Mouse (Mus musculus): ENCODE measurements around the gene Gm10696. TPM values are rescaled to one million over a fixed set of nuclear protein-coding genes. Genes with fewer than 3 reads are reported as not detected.
"Not testable (repeated sequence)": the region's sequence is repeated elsewhere in the genome, so short reads cannot be mapped to it uniquely, and the experiment has no call there.

Gene Gm10696
- not detected for polyA plus RNA-seq (2017; shearing (Covaris generic))

- ATAC-seq, result not testable (repeated sequence)
Measured at GRCm38 (mm10) chr3:94178093-94178492, at the start of gene Gm10696. Gene Gm10696 (minus strand): TSS chr3:94178193.

- not testable (repeated sequence) for ATAC-seq
Measured at GRCm38 (mm10) chr3:94196414-94196813, 18.4 kb upstream of the Gm10696 start, which contains the start of gene Gm5286. Gene Gm5286 (plus strand): TSS chr3:94196714.

GRCm38 (mm10) chr3:94167351-94167750, 10.6 kb downstream of the Gm10696 start:
- ATAC-seq, result not testable (repeated sequence)

Other genes starting within 250 kb of the Gm10696 start
- not detected for gene Gm9117, start 234.7 kb downstream of the Gm10696 start, polyA plus RNA-seq (2017; shearing (Covaris generic))
- gene Tdpoz5, start 216.9 kb downstream of the Gm10696 start, polyA plus RNA-seq (2017; shearing (Covaris generic)), result not detected
- gene Gm9125, start 123.3 kb downstream of the Gm10696 start, polyA plus RNA-seq (2017; shearing (Covaris generic)), result not detected
- not detected for gene Gm10697, start 105.5 kb downstream of the Gm10696 start, polyA plus RNA-seq (2017; shearing (Covaris generic))
- not detected for gene Gm5286, start 18.5 kb upstream of the Gm10696 start, polyA plus RNA-seq (2017; shearing (Covaris generic))
- gene Gm4778, start 85.8 kb upstream of the Gm10696 start, polyA plus RNA-seq (2017; shearing (Covaris generic)), result not detected
- gene Them4, start 131.9 kb upstream of the Gm10696 start, polyA plus RNA-seq (2017; shearing (Covaris generic)), result 10 to 100 TPM in 1 of 2 experiments, 1 to 10 TPM in 1; 9.9 to 11.9 TPM
- not detected for gene Them5, start 163.9 kb upstream of the Gm10696 start, polyA plus RNA-seq (2017; shearing (Covaris generic))
- not detected for gene C2cd4d, start 184.2 kb upstream of the Gm10696 start, polyA plus RNA-seq (2017; shearing (Covaris generic))
- gene Rorc, start 194.6 kb upstream of the Gm10696 start, polyA plus RNA-seq (2017; shearing (Covaris generic)), result 1 to 10 TPM; 4.4 to 7.4 TPM
- gene Lingo4, start 220.3 kb upstream of the Gm10696 start, polyA plus RNA-seq (2017; shearing (Covaris generic)), result under 1 TPM; 0.40 to 0.48 TPM
- 10 to 100 TPM; 11.4 to 11.6 TPM for gene Tdrkh, start 235.1 kb upstream of the Gm10696 start, polyA plus RNA-seq (2017; shearing (Covaris generic))

All from CD4-positive, CD25-positive, alpha-beta regulatory T cell, adult 4 months (primary cell).